Mouse (Mus musculus) G1E (cell line): ENCODE results near the gene Cul3.

Experiments
- CTCF ChIP-seq: IDR thresholded peaks from 2 replicates; pipeline ENCODE4 v1.5.1; 2012; ENCODE audit warnings: low read depth, low read length, inconsistent platforms, mixed read lengths
- GATA1 ChIP-seq: IDR thresholded peaks from 2 replicates; pipeline ENCODE4 v1.6.1; 2012; ENCODE audit warnings: borderline replicate concordance, low read length, inconsistent platforms, mixed read lengths
- POLR2AphosphoS5 ChIP-seq: IDR thresholded peaks from 2 replicates; pipeline ENCODE4 v1.6.1; 2012; ENCODE audit warnings: low read depth, low read length, inconsistent platforms; ENCODE audit not compliant: insufficient replicate concordance
- TAL1 ChIP-seq: conservative IDR thresholded peaks from 2 replicates; pipeline ENCODE4 v1.6.1; 2012; ENCODE audit warnings: low read depth, low read length, inconsistent platforms, mixed read lengths

GRCm38 (mm10) chr1:80241579-80241978 lies 98.7 kb downstream of the Cul3 start:
- no peak for TF ChIP-seq CTCF
- no peak for TF ChIP-seq GATA1
- TF ChIP-seq TAL1: no peak
- no peak for TF ChIP-seq POLR2AphosphoS5
